13 mouse cellular contexts compared by ENCODE assay signal in the genomic region with DNA sequence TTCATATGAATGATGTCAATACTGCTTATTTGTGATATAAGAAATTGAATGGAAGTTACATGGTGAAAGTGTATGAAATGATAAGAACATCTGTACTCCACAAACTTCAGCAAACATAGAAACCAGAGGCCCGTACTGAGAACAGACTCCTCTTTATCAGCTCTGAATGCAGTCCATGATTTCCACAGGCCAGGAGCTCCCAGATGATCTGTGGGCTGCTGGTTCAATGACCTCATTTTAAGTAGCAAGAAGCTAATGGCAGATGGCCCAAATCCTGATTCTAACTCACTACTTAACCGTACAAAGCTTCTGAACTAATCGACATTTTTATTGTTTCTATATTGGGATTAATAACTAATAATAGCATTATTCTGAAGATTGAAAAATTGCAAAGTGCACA. TPM values are rescaled to one million over a fixed set of nuclear protein-coding genes. Genes with fewer than 3 reads are reported as not detected.
"Had no signal": no experiment of that assay in that cellular context is flagged by ENCODE, and none has a peak within 500 bp of the region (broad histone marks: within the 10 kb centered on the region; RNA-seq: fewer than 3 reads in every experiment).

No protein-coding gene starts in this region.

- H3K9me3 ChIP-seq: limb, embryonic 12.5 days; liver, embryonic 15.5 days; midbrain, embryonic 13.5 days had no signal

- DNase-seq: kidney, postnatal 10 days; kidney, postnatal 4 days; lung, adult 2 months; lung, postnatal 36 days; spleen, adult 18-20 months; thymus, adult 2 months; thymus, postnatal 25 days had no signal

- H3K36me3 ChIP-seq: liver, embryonic 15.5 days; midbrain, embryonic 13.5 days had no signal

- H3K4me1 ChIP-seq: liver, embryonic 15.5 days; midbrain, embryonic 13.5 days had no signal

- H3K4me2 ChIP-seq: limb, embryonic 12.5 days; liver, embryonic 11.5 days; liver, embryonic 15.5 days; midbrain, embryonic 13.5 days had no signal

- H3K4me3 ChIP-seq: limb, embryonic 12.5 days; liver, embryonic 15.5 days; midbrain, embryonic 13.5 days had no signal

- H3K27me3 ChIP-seq: limb, embryonic 12.5 days; liver, embryonic 15.5 days; midbrain, embryonic 13.5 days had no signal

- H3K9ac ChIP-seq: limb, embryonic 12.5 days; liver, embryonic 15.5 days; midbrain, embryonic 13.5 days had no signal

- H3K27ac ChIP-seq: limb, embryonic 12.5 days; liver, embryonic 15.5 days; midbrain, embryonic 13.5 days had no signal

- ATAC-seq: lung, postnatal 0 days; midbrain, embryonic 13.5 days had no signal

RNA-seq across cellular contexts. Expression of gene Frzb, which starts 33.0 kb away (rescaled TPM):
- total RNA-seq: megakaryocyte progenitor cell, adult 5-6 weeks had no signal
